Mouse (Mus musculus) embryonic facial prominence, embryonic 13.5 days (tissue): ENCODE data around the gene Bbs1. TPM values are rescaled to one million over a fixed set of nuclear protein-coding genes. Genes with fewer than 3 reads are reported as not detected.

ENCODE experiments used
- ATAC-seq: fragments of 200-750 bp; cut with Nextera tagmentation; 2 replicates; pipeline ENCODE4 v1.8.0; 2017; ENCODE audit warnings: low read depth; ENCODE audit not compliant: insufficient number of reproducible peaks, insufficient read depth, low FRiP score, low TSS enrichment
- H3K27ac ChIP-seq: fragments of 300-500 bp; sonication (generic); 2 replicates; pipeline ENCODE4 v1.5.1; 2015; ENCODE audit warnings: moderate library complexity, mild to moderate bottlenecking, inconsistent platforms
- H3K27me3 ChIP-seq: fragments of 300-500 bp; sonication (generic); 2 replicates; pipeline ENCODE4 v1.6.1; 2015; ENCODE audit warnings: mild to moderate bottlenecking, inconsistent platforms
- H3K36me3 ChIP-seq: fragments of 300-500 bp; sonication (generic); 2 replicates; pipeline ENCODE4 v1.6.1; 2015; ENCODE audit warnings: mild to moderate bottlenecking, inconsistent platforms
- H3K4me1 ChIP-seq: fragments of 300-500 bp; sonication (generic); 2 replicates; pipeline ENCODE4 v1.6.1; 2015; ENCODE audit warnings: inconsistent platforms
- H3K4me2 ChIP-seq: fragments of 300-500 bp; sonication (generic); 2 replicates; pipeline ENCODE4 v1.6.1; 2015; ENCODE audit warnings: moderate library complexity, mild to moderate bottlenecking, inconsistent platforms
- H3K4me3 ChIP-seq: fragments of 300-500 bp; sonication (generic); 2 replicates; pipeline ENCODE4 v1.5.1; 2015; ENCODE audit warnings: mild to moderate bottlenecking, inconsistent platforms
- H3K9ac ChIP-seq: fragments of 300-500 bp; sonication (generic); 2 replicates; pipeline ENCODE4 v1.6.1; 2015; ENCODE audit warnings: mild to moderate bottlenecking, inconsistent platforms
- H3K9me3 ChIP-seq: fragments of 300-500 bp; sonication (generic); 2 replicates; pipeline ENCODE4 v1.6.1; 2016; ENCODE audit warnings: inconsistent platforms
- WGBS: fragments of 180-500 bp; shearing (Covaris S2); methylation state at CpG from one replicate; pipeline ENCODE4 v1.1.7; 2015; ENCODE audit warnings: mixed read lengths; 5-methylcytosine and 5-hydroxymethylcytosine counted together
- polyA plus RNA-seq: library from polyadenylated mRNA; unstranded; fragments of >200 nt; fragmentation: Nextera tagmentation; extraction: Ambion mirVana; gene quantifications from 2 replicates; pipeline ENCODE4 v1.2.1, GENCODE M21; 2015

Bbs1 gene
- polyA plus RNA-seq, 1 experiment from 2014 or later = 5.6 TPM

DNA sequence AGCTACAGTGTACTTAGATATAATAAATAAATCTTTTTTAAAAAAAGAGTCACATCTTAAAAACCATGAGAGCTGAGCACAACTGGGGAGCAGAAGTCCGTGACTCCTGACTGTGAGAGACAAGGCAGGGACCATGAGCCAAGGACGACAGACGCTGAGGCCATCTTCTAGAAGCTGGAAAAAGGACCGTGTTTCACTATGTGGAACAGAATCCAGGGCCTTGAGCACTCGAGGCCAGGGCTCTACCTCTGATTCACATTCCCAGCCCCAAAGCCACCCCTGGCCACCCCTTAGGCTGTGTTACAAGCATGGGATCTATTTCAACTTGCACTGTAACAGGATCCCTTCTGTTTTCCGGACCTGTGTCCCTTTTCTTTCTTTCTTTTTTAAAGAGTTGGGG lies 13.2 kb upstream of the Bbs1 start:
- H3K9ac ChIP-seq = no peak overlapping the region
- no peaks in the 10 kb centered on the region for H3K27me3 ChIP-seq
- H3K4me2 ChIP-seq = no peak overlapping the region
- H3K9me3 ChIP-seq = no peaks in the 10 kb centered on the region
- no peaks in the 10 kb centered on the region for H3K4me1 ChIP-seq
- H3K4me3 ChIP-seq = no peak overlapping the region
- H3K27ac ChIP-seq = no peak overlapping the region
- H3K36me3 ChIP-seq = peaks cover 99% of the 10 kb centered on the region
- WGBS = 83% methylated on average over 6 of the region's 6 CpGs
- ATAC-seq = no peak

DNA sequence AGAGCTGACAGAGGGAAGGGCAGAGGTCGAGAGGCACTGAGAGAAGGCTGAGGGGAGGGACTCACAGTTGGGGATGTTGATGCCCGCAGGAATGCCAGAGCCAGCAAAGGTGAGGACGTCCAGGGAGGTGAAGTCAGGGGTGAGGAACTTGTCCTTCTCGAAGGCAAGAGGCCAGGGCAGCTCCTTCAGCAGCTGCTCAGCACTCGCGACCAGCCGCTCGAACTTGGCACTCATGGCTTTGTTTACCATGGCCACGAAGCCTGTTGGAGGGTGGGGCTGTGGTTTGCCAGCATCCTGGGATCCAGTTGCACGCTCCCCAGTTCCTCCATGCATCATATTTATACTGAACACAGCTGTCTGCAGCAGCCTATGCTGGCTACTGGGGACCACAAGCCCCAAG lies 10.4 kb upstream of the Bbs1 start:
- Histone ChIP-seq H3K36me3 (peaks cover 97% of the 10 kb centered on the region), H3K9me3 (no peaks in the 10 kb centered on the region), H3K4me3 (no peak overlapping the region), H3K4me1 (no peaks in the 10 kb centered on the region), H3K4me2 (no peak overlapping the region), H3K27me3 (no peaks in the 10 kb centered on the region), H3K27ac (no peak overlapping the region), H3K9ac (no peak overlapping the region)
- no peak for ATAC-seq
- 80% methylated on average over 10 of the region's 10 CpGs for WGBS

DNA sequence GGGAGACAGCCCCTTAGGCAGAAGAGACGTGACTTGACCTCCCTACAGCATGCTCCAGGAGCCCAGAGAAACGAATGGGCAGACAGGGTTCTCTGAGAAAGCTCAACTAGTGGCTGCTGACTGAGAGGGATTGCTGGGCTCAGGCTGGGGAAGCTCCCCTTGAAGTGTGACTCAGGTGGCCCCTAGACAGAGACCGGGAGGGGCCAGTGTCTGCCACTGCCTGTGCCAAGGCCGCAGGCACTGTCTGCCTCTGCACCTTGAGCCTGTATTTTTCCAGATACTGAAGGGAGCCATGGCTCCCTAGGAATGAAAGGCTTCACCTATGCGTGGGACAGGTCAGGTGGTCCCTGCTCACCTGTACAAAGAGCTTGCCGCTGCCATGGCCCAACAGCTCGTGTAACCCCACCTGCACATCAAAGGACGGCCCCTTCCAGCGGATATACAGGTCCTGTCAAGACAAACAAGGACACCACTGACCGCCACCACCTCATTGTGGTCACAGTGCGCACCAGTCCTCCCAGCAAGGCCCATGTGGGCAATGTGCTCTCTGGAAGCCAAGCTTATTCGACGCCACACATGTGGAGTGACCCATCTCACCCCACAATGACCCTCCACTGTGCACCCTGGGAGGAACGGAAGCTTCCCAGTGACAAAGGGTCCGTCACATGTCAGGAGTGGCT lies 9.6 kb upstream of the Bbs1 start:
- Histone ChIP-seq H3K27me3 (no peaks in the 10 kb centered on the region), H3K36me3 (peaks cover 97% of the 10 kb centered on the region), H3K4me2 (no peak overlapping the region), H3K4me3 (no peak overlapping the region), H3K9me3 (no peaks in the 10 kb centered on the region), H3K9ac (no peak overlapping the region), H3K27ac (no peak overlapping the region), H3K4me1 (no peaks in the 10 kb centered on the region)
- no peak for ATAC-seq
- WGBS = 92% methylated on average over 15 of the region's 15 CpGs

DNA sequence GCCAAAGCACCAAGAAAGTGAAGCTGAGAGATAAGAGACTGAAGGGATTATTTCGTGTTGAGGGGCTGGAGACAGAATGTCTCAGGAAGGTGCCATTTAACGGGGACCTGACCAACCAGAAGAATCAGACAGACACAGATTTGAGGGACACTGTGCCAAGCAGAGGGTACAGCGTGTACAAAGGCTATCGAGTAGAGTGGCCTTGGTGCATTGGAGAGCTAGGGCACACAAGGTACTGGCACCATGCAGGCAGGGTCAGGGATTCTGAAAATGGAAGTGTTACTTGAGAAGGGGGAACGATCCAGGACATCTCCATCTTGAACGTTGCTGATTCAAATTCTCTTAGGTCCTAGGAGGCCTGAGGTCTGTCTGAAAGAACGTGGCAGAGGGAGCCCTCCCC lies 2.9 kb upstream of the Bbs1 start:
- Histone ChIP-seq H3K27me3 (no peaks in the 10 kb centered on the region), H3K4me1 (peaks cover 6% of the 10 kb centered on the region; the same call in 1 of the 2 replicates), H3K9me3 (no peaks in the 10 kb centered on the region), H3K36me3 (peaks cover 70% of the 10 kb centered on the region), H3K9ac (no peak overlapping the region), H3K27ac (no peak overlapping the region), H3K4me2 (no peak overlapping the region), H3K4me3 (no peak overlapping the region)
- no peak for ATAC-seq
- WGBS = 90% methylated on average over 7 of the region's 7 CpGs

DNA sequence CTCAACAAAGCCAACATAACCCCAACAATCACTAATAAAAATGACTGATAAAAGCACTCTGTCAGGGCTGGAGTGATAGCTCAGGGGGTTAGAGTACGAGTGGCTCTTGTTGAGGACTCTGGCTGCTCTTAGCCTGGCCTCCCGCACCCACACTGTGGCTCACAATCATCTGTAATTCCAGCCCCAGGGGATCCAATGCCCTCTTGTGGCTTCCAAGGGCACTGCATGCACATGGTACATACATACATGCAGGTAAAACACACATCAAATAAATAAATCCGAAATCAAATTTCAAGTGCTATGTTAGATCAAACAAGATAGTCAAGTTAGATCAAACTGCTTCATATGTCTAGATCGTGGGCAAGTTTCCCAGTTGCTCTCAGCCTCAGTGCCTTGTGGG lies 1.7 kb upstream of the Bbs1 start:
- WGBS = 86% methylated on average over 4 of the region's 4 CpGs
- peaks cover 6% of the 10 kb centered on the region; the same call in 1 of the 2 replicates for H3K4me1 ChIP-seq
- H3K9me3 ChIP-seq = no peaks in the 10 kb centered on the region
- H3K27me3 ChIP-seq = no peaks in the 10 kb centered on the region
- H3K9ac ChIP-seq = no peak overlapping the region
- H3K36me3 ChIP-seq = peaks cover 60% of the 10 kb centered on the region
- no peak overlapping the region for H3K4me3 ChIP-seq
- no peak overlapping the region for H3K27ac ChIP-seq
- no peak for ATAC-seq
- H3K4me2 ChIP-seq = no peak overlapping the region

DNA sequence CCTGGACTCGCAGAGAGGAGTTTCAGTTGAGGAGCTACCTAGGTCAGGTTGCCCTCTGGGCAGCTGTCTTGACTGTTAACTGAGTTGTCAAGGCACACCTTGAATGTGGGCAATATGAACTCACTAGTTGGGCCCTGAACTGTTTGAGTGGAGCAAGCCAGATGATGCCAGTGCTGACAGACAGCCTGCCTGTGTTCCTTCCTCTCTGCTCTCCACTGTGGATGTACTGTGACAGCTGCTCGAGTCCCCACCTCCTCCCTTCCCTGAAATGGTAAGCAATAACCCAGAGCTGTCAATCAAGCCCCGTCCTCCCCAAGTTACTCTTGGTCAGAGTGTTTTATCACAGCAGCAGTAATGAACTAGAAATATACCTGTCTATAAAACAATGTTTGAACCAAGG lies 6.5 kb downstream of the Bbs1 start:
- H3K36me3 ChIP-seq = peaks cover 23% of the 10 kb centered on the region
- H3K27me3 ChIP-seq = no peaks in the 10 kb centered on the region
- H3K4me3 ChIP-seq = no peak overlapping the region
- H3K9me3 ChIP-seq = no peaks in the 10 kb centered on the region
- H3K27ac ChIP-seq = no peak overlapping the region
- H3K9ac ChIP-seq = no peak overlapping the region
- H3K4me1 ChIP-seq = no peaks in the 10 kb centered on the region
- 79% methylated on average over 3 of the region's 3 CpGs for WGBS
- ATAC-seq = no peak
- H3K4me2 ChIP-seq = no peak overlapping the region

DNA sequence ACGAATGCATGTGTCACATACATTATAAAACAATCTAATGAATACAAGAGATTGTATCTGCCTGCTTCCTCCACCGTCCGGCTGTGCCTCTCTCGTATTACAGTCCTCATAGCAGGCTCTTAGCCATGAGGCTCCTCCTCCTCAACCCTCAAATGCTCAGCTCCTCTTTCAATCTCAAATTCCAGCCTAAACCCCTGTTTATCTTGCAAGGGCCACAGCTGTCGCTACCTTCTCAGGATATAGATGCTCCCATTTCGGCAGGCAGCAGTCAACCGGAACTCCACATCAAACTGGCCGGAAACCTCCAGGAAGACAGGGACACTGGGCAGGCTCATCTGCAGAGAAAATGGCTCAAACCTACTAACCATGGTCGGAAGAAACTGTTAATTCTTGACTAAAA lies 7.5 kb downstream of the Bbs1 start:
- H3K9ac ChIP-seq = no peak overlapping the region
- H3K27me3 ChIP-seq = no peaks in the 10 kb centered on the region
- H3K9me3 ChIP-seq = no peaks in the 10 kb centered on the region
- 62% methylated on average over 9 of the region's 9 CpGs for WGBS
- no peaks in the 10 kb centered on the region for H3K4me1 ChIP-seq
- H3K27ac ChIP-seq = no peak overlapping the region
- peaks cover 23% of the 10 kb centered on the region for H3K36me3 ChIP-seq
- H3K4me3 ChIP-seq = no peak overlapping the region
- ATAC-seq = no peak
- no peak overlapping the region for H3K4me2 ChIP-seq

DNA sequence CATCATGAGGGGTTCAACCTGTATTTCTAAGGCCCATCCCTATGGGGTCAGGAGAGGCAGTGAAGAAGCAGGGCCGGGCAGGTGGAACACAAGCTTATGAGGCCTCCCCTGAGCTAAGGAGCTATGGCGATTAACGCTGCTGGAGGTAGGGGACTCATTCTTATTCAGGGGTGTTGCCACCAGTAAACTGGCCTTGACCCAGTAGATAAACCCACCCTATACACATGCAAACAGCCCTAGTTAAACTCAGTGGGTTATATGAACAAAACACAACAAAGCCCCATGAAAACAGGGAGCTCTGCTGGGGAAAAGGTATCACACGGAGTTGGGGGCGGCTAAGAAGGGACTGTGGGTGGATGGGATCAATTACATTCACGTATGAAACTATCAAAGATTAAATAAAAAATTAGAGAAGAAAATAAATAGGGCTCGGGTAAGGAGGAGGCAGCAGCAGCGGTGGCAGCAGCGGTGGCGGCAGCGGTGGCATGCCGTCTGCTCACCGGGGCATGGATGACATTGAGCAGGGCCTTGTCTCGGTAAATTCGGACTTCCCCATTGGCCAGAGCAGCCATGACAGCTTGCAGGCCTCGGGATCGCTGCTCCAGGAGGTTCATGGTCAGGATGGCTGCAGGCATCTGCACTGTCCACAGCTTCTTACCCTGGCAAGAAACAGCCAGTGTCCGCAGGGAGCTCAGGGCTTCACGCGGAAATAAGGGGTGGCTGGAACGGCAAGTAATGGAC lies 9.5 kb downstream of the Bbs1 start:
- Histone ChIP-seq H3K4me3 (no peak overlapping the region), H3K4me2 (no peak overlapping the region), H3K27me3 (no peaks in the 10 kb centered on the region), H3K27ac (no peak overlapping the region), H3K9ac (no peak overlapping the region), H3K36me3 (peaks cover 20% of the 10 kb centered on the region), H3K4me1 (no peaks in the 10 kb centered on the region), H3K9me3 (no peaks in the 10 kb centered on the region)
- no peak for ATAC-seq
- 51% methylated on average over 21 of the region's 21 CpGs for WGBS

DNA sequence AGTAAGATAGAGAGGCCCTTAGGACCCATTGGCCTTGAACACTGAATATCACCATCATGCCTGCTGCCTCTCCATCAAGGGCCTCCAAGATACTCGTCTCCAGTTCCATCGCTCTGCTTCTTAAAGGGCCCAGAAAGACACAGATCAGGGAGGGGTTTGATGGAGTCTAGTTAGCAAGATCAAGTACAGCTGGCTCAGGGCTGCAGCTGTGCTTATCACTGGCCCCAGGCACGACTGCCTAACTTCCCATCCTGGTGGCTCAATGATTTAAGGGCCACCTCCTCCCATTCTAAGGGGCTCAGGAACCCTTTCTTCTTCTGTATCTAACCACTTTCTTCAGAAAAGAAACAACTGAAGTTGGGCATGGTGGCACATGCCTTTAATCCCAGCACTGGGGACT lies 14.6 kb downstream of the Bbs1 start:
- no peak overlapping the region for H3K9ac ChIP-seq
- no peaks in the 10 kb centered on the region for H3K4me1 ChIP-seq
- no peak for ATAC-seq
- 80% methylated on average over 3 of the region's 3 CpGs for WGBS
- peaks cover 32% of the 10 kb centered on the region for H3K36me3 ChIP-seq
- no peak overlapping the region for H3K4me3 ChIP-seq
- no peak overlapping the region for H3K27ac ChIP-seq
- H3K9me3 ChIP-seq = no peaks in the 10 kb centered on the region
- H3K27me3 ChIP-seq = no peaks in the 10 kb centered on the region
- H3K4me2 ChIP-seq = no peak overlapping the region

DNA sequence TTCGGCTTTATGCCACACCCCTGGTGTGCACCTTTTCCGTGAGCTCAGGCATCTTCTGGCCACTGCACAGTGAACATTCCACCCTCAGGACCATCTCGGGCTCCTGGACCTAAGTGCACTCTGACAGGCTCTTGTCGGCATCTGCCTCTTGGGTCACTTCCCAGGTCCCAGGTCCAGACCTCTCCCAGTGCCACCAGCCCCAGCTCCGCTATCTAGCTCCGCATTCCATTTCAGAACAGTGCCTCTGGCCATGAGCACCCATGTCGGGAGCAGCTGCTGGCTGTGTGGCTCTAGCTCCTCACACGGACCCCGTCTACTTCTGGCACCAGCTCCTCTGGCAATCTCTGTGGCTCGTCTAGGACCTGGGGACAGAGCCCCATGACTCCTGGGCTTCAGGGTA lies 16.6 kb downstream of the Bbs1 start:
- no peaks in the 10 kb centered on the region for H3K9me3 ChIP-seq
- 85% methylated on average over 10 of the region's 10 CpGs for WGBS
- no peak for ATAC-seq
- H3K27me3 ChIP-seq = no peaks in the 10 kb centered on the region
- no peak overlapping the region for H3K4me2 ChIP-seq
- no peak overlapping the region for H3K9ac ChIP-seq
- H3K36me3 ChIP-seq = peaks cover 32% of the 10 kb centered on the region
- H3K27ac ChIP-seq = no peak overlapping the region
- no peak overlapping the region for H3K4me3 ChIP-seq
- H3K4me1 ChIP-seq = no peaks in the 10 kb centered on the region

DNA sequence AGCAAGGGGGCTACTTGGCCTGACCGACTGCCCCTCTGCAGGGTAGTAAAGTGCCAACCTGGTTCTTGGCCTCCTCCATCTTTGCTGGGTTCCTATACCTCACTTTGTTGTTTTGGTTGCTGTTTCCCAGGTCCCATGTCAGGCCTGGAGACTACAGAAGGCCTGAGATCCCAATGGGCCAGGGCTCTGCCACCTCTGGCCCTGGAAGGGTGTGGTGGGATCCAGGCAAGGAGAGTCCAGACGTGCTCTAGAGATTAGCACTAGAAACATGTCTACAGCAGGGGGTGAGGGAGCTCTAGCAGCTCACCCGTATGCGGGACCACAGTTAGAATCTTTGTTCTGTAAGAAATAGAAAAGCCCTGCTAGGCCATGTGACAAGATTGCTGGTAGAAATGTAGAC lies 22.5 kb downstream of the Bbs1 start:
- no peak for ATAC-seq
- Histone ChIP-seq H3K27me3 (no peaks in the 10 kb centered on the region), H3K4me3 (no peak overlapping the region), H3K4me1 (peaks cover 5% of the 10 kb centered on the region; the same call in 1 of the 2 replicates), H3K27ac (no peak overlapping the region), H3K4me2 (no peak overlapping the region), H3K9ac (no peak overlapping the region), H3K9me3 (no peaks in the 10 kb centered on the region), H3K36me3 (peaks cover 9% of the 10 kb centered on the region; the same call in 1 of the 2 replicates)
- 89% methylated on average over 4 of the region's 4 CpGs for WGBS

DNA sequence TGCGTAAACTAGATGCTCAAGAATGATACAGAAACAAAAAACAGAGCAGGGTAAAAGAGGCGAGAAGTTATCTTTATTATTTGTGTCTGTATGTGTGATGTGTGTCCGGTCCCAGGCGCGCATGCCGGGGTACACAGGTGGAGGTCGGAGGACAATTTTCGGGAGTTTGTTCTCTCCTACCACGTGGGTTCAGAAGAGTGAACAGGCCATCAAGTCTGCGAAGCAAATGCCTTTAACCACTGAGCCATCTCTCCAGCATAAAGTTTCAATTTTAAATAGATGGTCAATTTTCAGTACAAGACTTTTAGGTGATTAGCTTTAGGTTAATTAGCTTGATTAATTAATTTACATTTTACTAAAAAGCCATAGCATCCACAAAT lies 27.1 kb downstream of the Bbs1 start:
- 38% methylated on average over 10 of the region's 10 CpGs for WGBS
- Histone ChIP-seq H3K4me2 (peak overlapping the region; percentile 89), H3K27ac (no peak overlapping the region)

More for the DNA sequence above, 27.1 kb downstream of the Bbs1 start:
- Histone ChIP-seq H3K9ac (peak overlapping the region; percentile 89), H3K36me3 (peaks cover 9% of the 10 kb centered on the region; the same call in 1 of the 2 replicates), H3K4me1 (peaks cover 16% of the 10 kb centered on the region), H3K9me3 (no peaks in the 10 kb centered on the region), H3K4me3 (peak overlapping the region; percentile 94), H3K27me3 (peaks cover 4% of the 10 kb centered on the region; the same call in 1 of the 2 replicates)
- ATAC-seq = no peak
